Mouse (Mus musculus): ENCODE measurements at regions not wholly inside any gene's neighbourhood (a gene's known extent, or its start where the extent isn't known, plus 50 kb on each side); places are given as distances from the start of the nearest gene placed in this dataset.

DNA sequence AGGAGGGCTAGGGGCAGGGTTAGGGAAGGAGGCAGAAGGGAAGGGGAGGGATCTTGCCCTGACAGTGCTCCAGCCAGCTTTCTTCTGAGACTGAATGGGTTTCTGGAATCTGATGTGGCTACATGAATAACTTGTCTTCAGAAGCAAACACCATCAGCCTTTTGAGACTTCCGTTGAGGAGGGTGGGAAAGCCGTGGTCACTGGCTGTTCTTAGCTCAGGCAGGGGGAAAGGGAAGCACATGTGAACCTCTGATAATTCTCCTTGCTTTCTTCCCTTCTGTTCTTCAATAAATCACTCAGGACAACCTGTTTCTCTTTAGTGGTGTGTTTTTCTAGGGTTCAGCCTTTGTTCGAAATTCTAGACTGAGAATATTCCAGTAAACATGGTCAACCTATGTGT, 148.9 kb downstream of the Bcl11a start:
- DNase-seq (ENCODE audit: low spot score) = no peak

DNA sequence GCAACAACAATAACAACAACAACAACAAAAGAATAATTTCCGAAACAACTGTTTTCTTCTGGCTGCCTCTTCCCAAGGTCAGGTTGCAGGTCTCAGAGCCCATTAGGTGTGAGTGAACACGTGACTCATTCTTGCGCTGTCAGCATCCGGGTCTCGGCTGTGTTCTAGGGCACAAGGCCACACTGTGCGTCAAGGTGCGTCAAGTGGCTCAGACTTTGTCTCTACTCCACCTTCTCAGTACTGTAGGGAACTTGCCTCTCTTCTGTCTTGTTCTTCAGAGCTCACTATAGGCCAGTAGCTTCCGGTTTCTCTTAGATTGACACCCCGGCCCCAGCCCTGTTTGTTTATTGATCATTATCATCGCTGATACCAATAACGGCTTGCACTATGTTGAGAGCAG, 155.5 kb downstream of the Bcl11a start:
- DNase-seq (ENCODE audit: low spot score) = no peak

DNA sequence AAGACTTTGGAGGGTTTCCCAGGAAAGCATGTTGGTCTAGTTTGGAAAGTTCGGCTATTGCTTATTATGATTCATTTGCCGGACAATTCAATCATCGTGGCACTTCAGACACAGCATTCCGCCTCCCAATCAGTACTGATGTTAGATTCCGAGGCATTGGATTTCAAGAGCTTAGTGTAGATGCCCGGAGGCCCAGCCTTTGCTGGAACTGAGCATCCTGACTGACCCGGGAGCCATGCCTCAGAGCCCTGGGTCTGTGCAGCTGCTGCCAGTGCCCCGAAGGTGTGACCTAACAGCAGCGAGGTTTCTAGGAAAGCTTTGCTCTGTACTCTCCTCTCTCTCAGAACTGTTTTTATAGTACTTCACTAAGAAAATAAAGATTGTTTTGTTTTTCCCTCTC, 156.0 kb downstream of the Bcl11a start:
- no peak for DNase-seq (ENCODE audit: low spot score)

DNA sequence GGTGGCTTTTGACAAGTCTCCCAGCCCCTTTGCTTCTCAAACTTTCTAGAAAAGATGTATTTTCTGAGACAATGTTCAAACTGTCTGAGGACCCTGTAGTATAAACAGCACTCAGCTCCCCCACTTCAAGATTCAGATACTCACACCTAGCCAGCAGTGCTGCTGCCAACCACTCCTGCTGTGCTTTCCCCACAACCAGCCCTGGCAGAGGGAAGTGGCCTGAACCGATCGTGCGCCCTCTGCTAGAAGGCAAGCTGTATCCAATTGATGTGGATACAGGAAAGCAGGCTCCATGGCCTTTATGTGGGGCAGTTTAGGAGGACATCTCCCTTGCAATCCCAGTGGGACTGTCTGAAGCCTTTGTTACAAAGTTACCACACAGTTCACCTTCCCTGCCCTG, 156.6 kb downstream of the Bcl11a start:
- DNase-seq (ENCODE audit: low spot score) = no peak

DNA sequence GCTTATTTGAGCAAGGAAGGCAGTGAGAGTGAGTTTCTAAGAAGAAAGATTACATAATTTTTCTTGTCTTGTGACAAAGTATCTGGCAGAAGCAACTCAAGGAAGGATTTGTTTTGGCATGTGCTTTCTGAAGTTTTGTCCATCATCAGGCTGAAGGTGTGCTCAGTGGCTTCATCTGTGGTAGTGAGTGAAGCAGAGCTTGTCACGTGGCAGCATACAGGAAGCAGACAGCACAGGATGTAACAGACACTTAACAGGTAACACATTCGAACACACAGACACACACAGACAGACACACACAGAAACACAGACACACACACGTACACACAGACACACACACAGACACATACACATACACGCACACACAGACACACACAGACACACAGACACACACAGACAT, 157.5 kb downstream of the Bcl11a start:
- no peak for DNase-seq (ENCODE audit: low spot score)

DNA sequence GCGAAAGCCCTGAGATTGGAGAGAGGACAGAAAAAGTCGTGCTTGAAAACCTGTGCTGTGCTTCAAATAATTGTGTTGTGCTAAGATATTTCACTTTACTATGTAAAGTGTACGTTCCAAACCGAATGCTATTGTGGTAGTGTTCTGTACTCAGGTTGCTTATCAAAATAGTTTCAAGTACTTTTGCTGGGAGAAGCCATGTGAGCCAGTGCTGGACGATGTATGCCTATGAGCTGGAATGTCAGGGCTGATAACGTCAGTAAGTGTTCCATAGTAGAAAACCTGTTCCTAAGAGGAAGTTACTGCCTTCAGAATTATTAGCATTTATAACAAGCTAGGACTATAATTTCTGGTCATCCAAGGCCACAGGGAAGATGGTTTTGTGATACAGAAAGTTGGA, 161.8 kb downstream of the Bcl11a start:
- no peak for DNase-seq (ENCODE audit: low spot score)

DNA sequence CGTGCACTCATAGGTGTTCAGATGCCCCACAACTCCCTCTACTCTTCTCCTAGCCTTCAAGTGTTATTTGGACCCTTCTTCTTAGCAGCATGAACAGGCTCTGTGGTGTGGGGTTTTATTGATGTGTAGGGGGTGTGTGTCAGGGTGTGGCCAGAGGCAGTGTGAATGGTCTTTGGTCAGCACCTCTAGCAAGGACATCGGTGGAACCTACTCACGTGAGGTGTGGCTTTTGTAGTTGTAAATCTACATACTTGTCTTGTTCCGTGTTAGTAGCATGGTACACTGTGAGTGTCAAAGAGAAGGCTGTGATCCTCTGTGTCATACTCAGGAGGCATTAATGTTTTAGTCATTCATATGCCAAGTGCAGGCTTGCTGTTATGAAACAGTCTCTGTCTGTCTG, 164.2 kb downstream of the Bcl11a start:
- no peak for DNase-seq (ENCODE audit: low spot score)

DNA sequence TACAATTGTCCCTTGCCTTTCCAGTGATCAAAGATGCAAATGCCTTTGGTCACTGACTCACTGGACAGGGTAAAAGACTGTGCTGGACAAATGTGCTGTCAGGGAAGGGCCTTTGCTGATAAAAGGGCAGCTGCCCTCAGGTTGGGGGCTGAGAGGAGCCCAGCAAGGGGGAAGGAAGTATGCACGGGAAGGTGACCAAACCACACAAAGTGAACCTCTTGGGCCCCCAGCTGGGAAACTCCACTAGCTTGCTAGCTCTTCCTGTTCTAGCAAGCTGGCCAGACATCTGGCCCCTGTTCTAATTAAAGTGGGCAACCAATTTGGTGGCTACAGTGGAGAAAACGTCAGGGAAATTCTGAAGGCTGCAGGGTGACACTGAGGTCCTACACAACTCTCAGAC, 165.0 kb downstream of the Bcl11a start:
- no peak for DNase-seq (ENCODE audit: low spot score)

DNA sequence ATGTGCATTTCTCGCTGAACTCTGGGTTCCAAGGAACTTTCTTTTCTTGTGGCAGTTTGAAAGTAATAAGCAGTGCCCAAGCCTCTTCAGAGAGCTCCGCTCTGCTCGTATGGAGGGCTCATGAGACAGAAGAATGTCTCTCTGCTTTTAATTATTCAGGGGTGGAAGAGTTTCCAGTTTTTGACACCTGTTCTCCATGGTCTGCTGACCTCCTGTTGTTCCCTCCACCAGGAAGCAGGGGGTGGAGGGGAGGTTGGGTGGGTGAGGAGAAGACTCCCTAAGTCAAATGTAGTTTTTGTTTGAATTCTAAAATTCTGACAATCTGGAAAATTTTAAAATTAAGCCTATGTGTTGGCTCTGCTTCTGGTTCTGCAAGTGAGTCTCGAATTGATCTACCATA, 167.5 kb downstream of the Bcl11a start:
- DNase-seq (ENCODE audit: low spot score) = no peak

DNA sequence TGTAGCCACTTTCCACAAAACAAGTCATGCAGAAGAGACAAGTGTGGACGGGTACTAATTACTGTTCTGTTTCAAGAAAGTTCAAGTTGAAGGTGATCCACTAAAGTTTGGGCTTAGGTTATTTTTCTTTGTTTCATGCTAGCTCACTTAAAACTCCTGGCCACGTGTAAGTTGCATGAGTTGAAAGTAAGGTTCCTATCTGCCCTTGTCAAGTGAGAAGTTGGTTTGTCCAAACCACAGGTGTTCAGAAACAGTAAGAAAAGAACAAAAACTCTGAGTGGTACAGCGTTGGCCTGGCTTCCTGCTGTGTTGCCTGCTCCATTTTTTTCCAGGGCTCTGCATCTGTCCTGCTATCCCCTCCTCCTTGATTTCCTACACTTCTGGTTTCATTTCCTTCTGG, 168.5 kb downstream of the Bcl11a start:
- DNase-seq (ENCODE audit: low spot score) = no peak

DNA sequence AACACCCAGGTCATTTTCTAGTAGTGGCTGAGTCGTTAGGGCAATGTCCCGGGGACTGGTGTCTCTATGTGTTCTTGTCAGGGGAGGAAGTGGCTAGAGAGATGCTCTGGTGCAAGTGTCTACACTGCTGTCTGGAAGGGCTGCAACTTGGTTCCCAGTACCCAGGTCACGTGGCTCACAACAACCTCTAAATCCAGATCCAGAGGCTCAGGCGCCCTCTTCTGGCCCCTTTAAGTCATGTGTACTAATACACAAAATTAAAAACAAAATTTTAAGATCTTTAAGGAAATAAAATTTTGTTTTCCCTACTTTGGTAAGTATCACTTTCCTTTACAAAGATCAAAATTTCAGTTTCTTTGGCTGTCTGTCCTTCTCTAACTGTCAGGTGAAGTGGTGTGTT, 169.4 kb downstream of the Bcl11a start:
- DNase-seq (ENCODE audit: low spot score) = no peak

DNA sequence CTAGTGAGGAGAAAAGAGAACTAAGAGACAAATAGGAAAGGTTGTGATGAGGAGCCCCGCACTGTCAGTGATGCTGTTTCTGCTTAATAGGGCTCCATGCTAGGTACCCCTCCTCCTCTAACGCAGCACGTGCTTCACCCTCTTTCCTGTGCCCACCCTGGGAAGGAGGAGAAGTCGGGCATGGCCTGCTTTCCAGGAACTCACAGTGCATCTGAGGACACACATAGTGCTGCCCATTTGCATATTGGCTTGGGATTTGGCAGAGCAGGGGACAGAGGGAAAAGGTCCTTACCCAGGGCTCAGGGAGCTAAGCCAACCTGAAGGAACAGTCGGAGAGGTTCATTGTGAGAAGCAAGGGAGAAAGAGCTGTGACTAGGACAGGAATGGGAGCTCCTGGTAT, 173.7 kb downstream of the Bcl11a start:
- no peak for DNase-seq (ENCODE audit: low spot score)

DNA sequence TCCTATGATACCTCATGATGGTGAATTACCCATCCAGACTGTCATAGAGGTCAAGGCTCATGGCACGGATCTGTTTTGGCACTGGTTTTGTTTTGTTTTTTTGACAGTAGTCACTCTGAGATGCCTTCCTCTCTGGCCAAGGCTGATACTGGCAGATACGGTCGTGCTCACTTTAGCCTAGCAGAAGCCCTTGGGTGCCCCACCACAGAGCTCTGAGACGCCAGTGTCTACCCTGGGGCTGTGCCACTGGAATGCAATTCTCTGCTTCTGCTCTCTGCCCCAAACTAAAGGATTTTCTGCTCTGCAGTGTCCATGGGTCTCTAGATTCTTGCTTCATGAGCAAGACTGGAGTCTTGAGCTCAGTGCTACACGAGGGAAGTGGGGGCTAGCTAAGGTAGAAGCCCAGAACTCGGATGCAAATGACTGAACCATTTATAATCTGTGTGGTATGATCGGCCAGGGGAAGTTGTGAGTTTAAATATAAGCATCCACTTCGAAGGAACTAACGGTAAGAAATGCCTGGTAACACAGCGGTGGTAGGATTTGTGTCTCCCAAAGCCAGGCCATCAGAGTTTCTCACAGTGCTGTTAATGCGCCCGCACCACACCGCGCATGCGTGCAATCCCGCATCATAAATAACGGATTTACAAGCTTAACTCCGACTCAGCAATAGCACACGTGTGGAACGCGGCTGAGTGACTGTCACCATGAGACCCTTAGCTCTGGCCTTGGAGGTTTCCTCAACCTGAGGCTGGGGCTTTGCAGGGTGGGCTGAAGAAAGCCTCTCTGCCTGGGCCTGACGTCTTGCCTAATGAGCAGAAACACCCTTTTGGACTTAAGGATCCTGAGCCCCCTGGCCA, 177.6 kb downstream of the Bcl11a start:
- DNase-seq (ENCODE audit: low spot score) = no peak

DNA sequence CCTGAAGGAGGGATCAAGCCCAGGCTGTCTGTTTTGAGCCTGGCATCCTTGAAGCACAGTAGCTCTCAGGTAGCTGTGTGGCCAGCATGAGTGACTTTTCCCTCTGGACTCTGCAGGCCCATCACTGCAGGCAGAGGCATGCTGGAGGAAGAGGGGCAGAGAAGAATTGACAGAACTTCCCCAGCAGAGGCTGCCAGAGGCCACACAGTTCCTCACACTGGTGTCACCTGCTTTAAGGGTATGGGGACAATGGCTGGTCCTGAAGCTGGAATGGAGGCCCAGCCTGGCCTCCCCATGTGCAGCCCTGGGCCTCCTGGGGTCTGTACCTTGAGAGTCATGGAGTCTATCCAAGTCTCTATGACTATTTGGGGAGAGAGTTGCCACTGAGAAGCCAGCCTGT, 179.9 kb downstream of the Bcl11a start:
- no peak for DNase-seq (ENCODE audit: low spot score)

DNA sequence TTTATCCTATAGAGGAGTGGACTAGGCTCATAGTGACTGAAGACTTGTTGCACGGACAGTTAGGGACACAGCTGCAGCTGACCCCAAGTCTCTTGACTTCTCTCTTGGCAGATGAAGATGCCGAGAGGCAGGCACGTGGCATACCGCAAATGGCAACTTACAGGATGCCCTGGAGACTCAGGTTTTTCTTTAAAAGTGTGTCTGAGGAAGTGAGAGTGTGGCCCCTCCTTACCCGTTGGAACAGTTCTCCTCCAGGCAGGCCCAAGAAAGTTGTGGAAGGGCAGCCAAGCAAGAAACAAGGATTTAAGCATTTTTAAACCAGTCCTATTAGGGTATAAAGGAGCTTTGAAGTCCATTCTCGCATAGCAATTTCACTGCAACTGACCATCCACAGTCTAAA, 180.5 kb downstream of the Bcl11a start:
- DNase-seq (ENCODE audit: low spot score) = no peak

DNA sequence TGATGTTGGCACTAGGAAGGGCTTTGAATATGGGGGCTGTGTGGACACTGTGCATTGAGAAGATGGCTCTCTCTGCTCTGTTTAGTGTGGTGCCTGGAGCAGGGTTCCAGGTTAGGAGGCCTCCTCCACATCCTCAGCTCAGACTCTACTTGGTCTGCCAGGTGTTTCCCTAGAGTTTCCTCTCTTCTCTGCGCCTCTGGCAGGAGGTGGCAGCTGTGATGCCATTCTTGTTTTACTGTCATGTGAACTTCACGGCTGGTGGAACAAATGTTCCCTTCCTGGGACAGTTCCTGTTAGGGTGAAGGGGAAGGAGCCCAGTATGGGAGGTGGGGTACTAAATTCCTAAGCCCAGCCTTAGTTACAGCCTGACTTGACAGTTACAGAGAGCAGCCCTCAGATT, 181.8 kb downstream of the Bcl11a start:
- DNase-seq (ENCODE audit: low spot score) = no peak

DNA sequence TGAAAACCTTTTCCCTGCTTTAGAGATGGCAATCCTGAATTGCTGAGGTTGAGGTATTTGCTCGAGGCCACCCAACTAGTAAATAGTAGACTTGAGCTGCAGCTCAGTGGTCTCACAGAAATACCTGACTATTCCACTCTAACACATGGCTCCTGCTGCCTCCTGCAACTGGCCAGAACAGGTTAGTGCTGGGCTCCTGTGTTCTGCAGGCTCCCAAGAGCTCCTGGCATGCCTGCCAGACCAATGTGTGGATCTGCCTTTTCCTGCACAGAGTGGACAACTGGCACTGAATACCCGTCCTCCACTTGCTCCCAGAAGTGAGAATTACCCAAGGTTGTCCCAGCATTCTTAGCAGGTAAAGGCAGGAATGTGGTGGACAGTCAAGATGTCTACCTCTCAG, 191.2 kb downstream of the Bcl11a start:
- DNase-seq (ENCODE audit: low spot score) = no peak

DNA sequence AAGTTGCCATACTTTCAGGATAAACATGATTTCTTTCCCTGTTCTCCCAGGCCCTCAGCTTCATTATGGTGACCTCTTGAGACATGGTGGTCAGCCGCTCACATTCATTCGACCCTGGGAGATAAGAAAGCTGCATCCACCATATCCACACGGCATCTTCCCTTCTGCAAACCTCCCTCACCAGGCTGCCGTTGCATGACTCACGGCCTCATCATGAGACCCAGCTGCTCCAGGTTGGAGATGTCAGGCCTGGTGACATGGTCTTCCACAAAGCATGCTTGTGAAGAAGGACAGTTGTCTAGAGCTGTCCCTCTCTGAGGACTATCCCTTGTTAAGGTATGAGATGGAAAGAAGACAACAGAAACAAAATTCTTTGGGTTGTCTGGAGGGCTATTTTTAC, 203.8 kb downstream of the Bcl11a start:
- no peak for DNase-seq (ENCODE audit: low spot score)

DNA sequence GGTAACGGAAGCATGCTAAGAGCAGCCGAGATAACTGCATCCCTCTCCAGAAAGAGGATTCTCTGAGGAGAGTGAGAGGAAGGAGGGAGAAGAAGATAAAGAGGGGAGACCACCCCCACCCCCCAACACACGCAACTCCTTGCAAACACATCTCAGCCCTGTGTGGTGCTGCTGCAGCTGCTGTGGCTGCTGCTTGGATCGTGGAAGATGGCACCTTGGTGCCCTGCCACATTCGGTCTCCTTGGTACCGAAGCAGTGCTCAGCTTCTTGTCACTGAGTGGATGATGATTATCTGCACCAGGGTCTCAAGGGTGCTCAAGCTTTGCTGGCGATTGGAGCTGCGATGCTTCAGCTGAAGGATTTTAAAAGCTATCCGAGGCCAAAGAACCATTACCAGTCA, 204.7 kb downstream of the Bcl11a start:
- no peak for DNase-seq (ENCODE audit: low spot score)

DNA sequence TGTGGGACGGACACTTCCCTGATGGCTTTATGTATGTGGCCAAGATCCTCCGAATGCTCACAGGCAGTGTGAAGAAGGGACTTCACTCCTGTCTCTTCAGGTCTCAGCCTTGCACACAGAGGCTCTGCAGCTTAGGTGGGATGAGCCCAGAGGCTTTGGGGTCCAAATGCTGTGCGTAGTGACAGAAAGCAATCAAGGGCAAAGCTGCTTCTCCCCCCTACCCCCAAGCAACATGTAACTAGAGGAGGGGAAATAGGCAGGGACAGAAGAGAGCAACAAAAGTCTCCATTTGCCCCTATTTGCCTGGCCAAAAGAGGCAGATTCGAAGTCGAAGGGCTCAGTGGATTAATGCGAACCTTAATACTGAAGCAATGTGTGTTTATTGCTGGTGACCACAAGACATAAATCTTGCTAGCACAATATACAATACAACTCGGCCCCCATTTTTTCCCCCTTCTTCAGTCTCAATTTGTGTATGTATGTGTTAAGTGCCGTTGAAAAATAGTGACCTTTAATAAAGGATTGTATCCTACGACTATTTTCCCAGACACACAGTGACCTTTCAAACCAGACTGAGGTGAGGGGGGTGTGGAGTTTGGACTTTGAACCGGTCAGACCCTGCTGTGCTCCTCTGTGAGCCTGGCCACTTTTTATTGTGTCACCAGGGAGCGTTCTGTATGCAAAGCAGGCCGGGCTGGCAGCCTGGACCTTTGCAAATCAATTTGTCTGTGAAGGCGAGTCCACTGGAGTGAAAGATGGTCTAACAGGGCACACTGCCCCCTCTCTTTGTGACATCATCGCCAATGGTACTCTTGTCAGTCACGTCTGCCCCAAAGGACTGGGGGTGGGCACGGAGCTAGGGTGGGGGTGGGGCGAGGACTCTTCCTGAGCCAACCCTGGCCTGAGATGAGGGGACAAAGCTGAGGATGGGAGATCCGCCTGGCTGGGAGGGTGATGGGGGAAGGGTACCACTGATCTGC, 208.6 kb downstream of the Bcl11a start:
- no peak for DNase-seq (ENCODE audit: low spot score)

DNA sequence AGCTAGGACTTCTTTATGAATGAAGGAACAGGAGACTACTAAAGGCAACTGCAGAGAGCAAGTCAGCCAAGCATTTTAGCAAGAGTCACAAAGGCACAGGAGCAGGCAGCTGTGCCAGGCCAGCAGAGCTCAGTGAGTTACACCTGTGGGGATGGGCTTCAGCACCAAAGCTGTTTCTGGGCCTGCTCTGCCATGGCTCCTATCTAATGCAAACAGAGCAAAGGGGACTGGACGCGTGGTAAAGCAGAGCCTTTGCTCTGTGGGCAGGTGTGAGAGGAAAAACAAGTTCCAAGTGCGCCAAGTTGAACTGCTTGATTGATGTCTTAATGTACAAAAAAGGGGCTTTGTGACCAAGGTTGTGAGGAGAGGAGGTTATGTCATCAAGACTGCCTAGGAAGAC, 215.4 kb downstream of the Bcl11a start:
- no peak for DNase-seq (ENCODE audit: low spot score)

DNA sequence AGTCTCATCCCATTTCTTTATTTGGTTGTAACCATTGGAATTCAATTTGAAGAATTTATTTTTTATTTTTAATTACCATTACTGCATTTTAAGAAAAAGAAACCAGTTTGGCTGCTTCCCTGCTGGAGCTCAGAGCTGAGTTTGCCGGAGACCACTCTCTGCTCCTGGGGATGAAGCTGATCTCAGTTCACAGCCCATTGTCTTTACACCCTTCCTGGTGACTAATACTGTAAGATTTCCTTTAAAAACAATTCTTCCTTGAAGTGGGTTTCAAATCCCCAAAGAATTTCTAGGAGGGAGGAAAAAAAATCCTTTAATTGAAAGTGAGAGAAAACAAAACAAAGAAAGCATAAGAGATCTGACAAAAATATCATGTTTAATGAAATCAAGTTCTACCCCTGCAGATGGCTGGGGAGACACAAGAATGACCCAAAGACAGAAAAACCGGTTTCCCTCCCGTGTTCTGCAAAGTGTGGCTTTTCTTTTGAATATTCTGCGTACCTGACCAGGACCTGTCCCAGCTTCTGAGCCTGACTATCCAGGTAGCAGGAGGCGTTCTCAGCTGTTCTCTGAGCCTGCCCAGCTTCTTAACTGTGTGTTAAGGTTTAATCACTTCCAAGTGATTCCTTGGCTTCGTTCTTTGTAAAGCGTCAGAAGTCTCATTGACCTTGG, 216.1 kb downstream of the Bcl11a start:
- no peak for DNase-seq (ENCODE audit: low spot score)
